Mouse (Mus musculus): ENCODE data around the gene Tpp1.

DNA sequence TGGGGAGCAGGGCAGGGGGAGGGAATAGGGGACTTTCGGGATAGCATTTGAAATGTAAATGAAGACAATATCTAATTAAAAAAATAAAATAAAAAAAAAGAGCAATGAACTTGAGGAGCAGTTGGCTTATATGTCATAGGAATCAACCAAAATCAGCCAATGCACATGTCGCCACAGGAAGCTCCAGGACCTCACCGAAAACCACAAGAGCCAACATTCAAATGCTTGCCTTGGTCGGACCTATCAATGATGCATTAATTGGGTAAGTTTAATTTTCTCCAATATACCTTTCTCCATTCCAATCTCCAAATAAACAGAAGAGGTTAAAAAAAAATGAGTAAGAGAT, 25.1 kb downstream of the Tpp1 start:
- TF ChIP-seq CTCF (conservative IDR thresholded peaks at IDR 0.05; ENCODE audit: insufficient read depth, insufficient read length, low read depth, low read length) (no peak), POLR2A (IDR thresholded peaks at IDR 0.05; ENCODE audit: low read depth, low read length) (no peak)
